Mouse (Mus musculus) cerebellum, adult 2 months (tissue): Measurements from ENCODE around the gene Hemk1. TPM values are rescaled to one million over a fixed set of nuclear protein-coding genes. Genes with fewer than 3 reads are reported as not detected.

Experiments
- DNase-seq, 2 experiments: peaks; one replicate each; pipeline ENCODE4 v3.0.0; 2021
- H3K27ac ChIP-seq: fragments of 200-500 bp; 2 replicates; pipeline ENCODE4 v1.5.1; 2012; ENCODE audit warnings: low read length, control low read depth, inconsistent platforms; ENCODE audit not compliant: insufficient read depth
- H3K27me3 ChIP-seq: fragments of 200-500 bp; 2 replicates; pipeline ENCODE4 v1.6.1; 2012; ENCODE audit warnings: inconsistent platforms, mild to moderate bottlenecking, low read length, moderate library complexity; ENCODE audit not compliant: control insufficient read depth, insufficient read depth
- H3K4me1 ChIP-seq: fragments of 200-500 bp; 2 replicates; pipeline ENCODE4 v1.6.1; 2011; ENCODE audit warnings: low read length; ENCODE audit not compliant: control insufficient read depth, insufficient read depth
- H3K4me3 ChIP-seq: fragments of 200-500 bp; replicated peaks from 2 replicates; pipeline ENCODE3; 2011; ENCODE audit warnings: mild to moderate bottlenecking, low read depth, low read length, control low read depth; ENCODE audit not compliant: insufficient read depth
- CTCF ChIP-seq: fragments of 200-500 bp; IDR thresholded peaks from 2 replicates; pipeline ENCODE4 v1.5.1; 2011; ENCODE audit warnings: low read depth, mild to moderate bottlenecking, control low read depth, low read length, moderate library complexity, borderline replicate concordance; ENCODE audit not compliant: insufficient read depth
- POLR2A ChIP-seq: fragments of 200-500 bp; IDR thresholded peaks from 2 replicates; pipeline ENCODE4 v1.6.1; 2011; ENCODE audit warnings: low read length, control low read depth, borderline replicate concordance; ENCODE audit not compliant: insufficient read depth
- WGBS: fragments of 180-500 bp; shearing (Covaris S2); methylation state at CpG from one replicate; pipeline ENCODE4 v1.1.7; 2018; 5-methylcytosine and 5-hydroxymethylcytosine counted together
- polyA plus RNA-seq: library from polyadenylated mRNA; depleted of rRNA; stranded (reverse); fragments of >200 nt; gene quantifications from 2 replicates; pipeline ENCODE4 v1.2.3, GENCODE M21; 2012

Gene Hemk1
- polyA plus RNA-seq, 1 experiment = 27.8 TPM

GRCm38 (mm10) chr9:107374623-107375022 is 36.5 kb upstream of the Hemk1 start:
- DNase-seq = no peak

GRCm38 (mm10) chr9:107372441-107372840 is 34.3 kb upstream of the Hemk1 start:
- Histone ChIP-seq H3K27ac (no peak overlapping the region), H3K27me3 (no peaks in the 10 kb centered on the region), H3K4me3 (no peak overlapping the region), H3K4me1 (no peaks in the 10 kb centered on the region)
- TF ChIP-seq POLR2A (no peak), CTCF (no peak)
- 49% methylated on average over 4 of the region's 4 CpGs for WGBS
- DNase-seq = no peak

More at GRCm38 (mm10) chr9:107374623-107375022, 36.5 kb upstream of the Hemk1 start:
- no peak overlapping the region for H3K27ac ChIP-seq
- no peak for TF ChIP-seq POLR2A
- TF ChIP-seq CTCF = peak; percentile 43; the same call in 1 of the 2 replicates
- WGBS = 31% methylated on average over 8 of the region's 8 CpGs
- no peaks in the 10 kb centered on the region for H3K4me1 ChIP-seq
- H3K27me3 ChIP-seq = no peaks in the 10 kb centered on the region
- no peak overlapping the region for H3K4me3 ChIP-seq

GRCm38 (mm10) chr9:107370106-107370463 is 31.9 kb upstream of the Hemk1 start:
- WGBS = 34% methylated on average over 4 of the region's 4 CpGs
- no peaks in the 10 kb centered on the region for H3K4me1 ChIP-seq
- H3K27ac ChIP-seq = no peak overlapping the region
- no peak for TF ChIP-seq CTCF
- TF ChIP-seq POLR2A = no peak
- no peak for DNase-seq
- H3K27me3 ChIP-seq = no peaks in the 10 kb centered on the region
- no peak overlapping the region for H3K4me3 ChIP-seq

- H3K27me3 ChIP-seq = no peaks in the 10 kb centered on the region
- no peak overlapping the region for H3K27ac ChIP-seq
- no peak overlapping the region for H3K4me3 ChIP-seq
- TF ChIP-seq POLR2A = no peak
- TF ChIP-seq CTCF = no peak
- H3K4me1 ChIP-seq = no peaks in the 10 kb centered on the region
- 54% methylated on average over 10 of the region's 10 CpGs for WGBS
- DNase-seq = no peak
Measured at GRCm38 (mm10) chr9:107369270-107370105, 31.3 kb upstream of the Hemk1 start.

GRCm38 (mm10) chr9:107368302-107368701 is 30.2 kb upstream of the Hemk1 start:
- H3K27ac ChIP-seq = no peak overlapping the region
- no peak for DNase-seq
- WGBS = 100% methylated on average over 1 of the region's 1 CpGs
- H3K4me1 ChIP-seq = no peaks in the 10 kb centered on the region
- no peaks in the 10 kb centered on the region for H3K27me3 ChIP-seq
- H3K4me3 ChIP-seq = no peak overlapping the region
- TF ChIP-seq POLR2A = no peak
- no peak for TF ChIP-seq CTCF

GRCm38 (mm10) chr9:107366644-107367043 is 28.5 kb upstream of the Hemk1 start:
- Histone ChIP-seq H3K4me1 (no peaks in the 10 kb centered on the region), H3K27me3 (no peaks in the 10 kb centered on the region), H3K27ac (no peak overlapping the region), H3K4me3 (no peak overlapping the region)
- TF ChIP-seq POLR2A = no peak
- peak; percentile 83 for TF ChIP-seq CTCF
- WGBS = 11% methylated on average over 3 of the region's 3 CpGs
- peak; percentile 69 to 71 for DNase-seq

- no peak for DNase-seq
- TF ChIP-seq POLR2A (no peak), CTCF (no peak)
- no peaks in the 10 kb centered on the region for H3K27me3 ChIP-seq
- H3K4me1 ChIP-seq = no peaks in the 10 kb centered on the region
- 37% methylated on average over 3 of the region's 3 CpGs for WGBS
- no peak overlapping the region for H3K27ac ChIP-seq
- H3K4me3 ChIP-seq = no peak overlapping the region
Measured at GRCm38 (mm10) chr9:107360989-107361388, 22.8 kb upstream of the Hemk1 start.

- 0 out of 2 replicates have a peak, but pooled peaks cover 3% of the 10 kb centered on the region for H3K4me1 ChIP-seq
- 5% methylated on average over 5 of the region's 5 CpGs for WGBS
- no peak for TF ChIP-seq POLR2A
- TF ChIP-seq CTCF = peak; percentile 97
- H3K27ac ChIP-seq = no peak overlapping the region
- DNase-seq = peak; percentile 77 to 92
- no peaks in the 10 kb centered on the region for H3K27me3 ChIP-seq
- no peak overlapping the region for H3K4me3 ChIP-seq
Measured at GRCm38 (mm10) chr9:107357651-107358050, 19.5 kb upstream of the Hemk1 start.
